Mouse (Mus musculus) erythroblast, embryonic 14.5 days (primary cell): Measurements from ENCODE around the gene Olfr166.

ENCODE experiments used
- GATA1 ChIP-seq: IDR thresholded peaks from 2 replicates; pipeline ENCODE4 v1.6.1; 2012; ENCODE audit warnings: low read length, inconsistent platforms, mixed read lengths
- TAL1 ChIP-seq: IDR thresholded peaks from 3 replicates; pipeline ENCODE4 v1.6.1; 2012; ENCODE audit warnings: low read length, inconsistent platforms, mixed read lengths

GRCm38 (mm10) chr16:19522166-19522565 lies 38.7 kb downstream of the Olfr166 start, which contains the start of gene Olfr167:
- TF ChIP-seq GATA1: no peak
- no peak for TF ChIP-seq TAL1
